Mouse (Mus musculus): ENCODE results near the gene Wdr66.

The Wdr66 gene

GRCm38 (mm10) chr5:123313851-123314380, 62.0 kb downstream of the Wdr66 start:
- no peak for DNase-seq (ENCODE audit: inconsistent ontology term)

- no peak for DNase-seq (ENCODE audit: inconsistent ontology term)
Measured at GRCm38 (mm10) chr5:123315219-123315866, 63.4 kb downstream of the Wdr66 start.

- DNase-seq (ENCODE audit: inconsistent ontology term), result no peak
Measured at GRCm38 (mm10) chr5:123317992-123318391, 66.1 kb downstream of the Wdr66 start.

- no peak for DNase-seq (ENCODE audit: inconsistent ontology term)
Measured at GRCm38 (mm10) chr5:123320136-123320535, 68.2 kb downstream of the Wdr66 start.

- DNase-seq (ENCODE audit: inconsistent ontology term), result peak; percentile 64
Measured at GRCm38 (mm10) chr5:123324242-123324641, 72.3 kb downstream of the Wdr66 start.

- DNase-seq (ENCODE audit: inconsistent ontology term), result peak; percentile 95
Measured at GRCm38 (mm10) chr5:123326006-123326750, 74.3 kb downstream of the Wdr66 start.

- DNase-seq (ENCODE audit: inconsistent ontology term), result no peak
Measured at GRCm38 (mm10) chr5:123326751-123327148, 74.8 kb downstream of the Wdr66 start.

- no peak for DNase-seq (ENCODE audit: inconsistent ontology term)
Measured at GRCm38 (mm10) chr5:123327686-123328085, 75.8 kb downstream of the Wdr66 start.

GRCm38 (mm10) chr5:123333566-123333965, 81.7 kb downstream of the Wdr66 start:
- DNase-seq (ENCODE audit: inconsistent ontology term), result no peak

GRCm38 (mm10) chr5:123336205-123336961, 84.5 kb downstream of the Wdr66 start:
- no peak for DNase-seq (ENCODE audit: inconsistent ontology term)

GRCm38 (mm10) chr5:123338463-123338862, 86.6 kb downstream of the Wdr66 start:
- DNase-seq (ENCODE audit: inconsistent ontology term), result no peak

- peak; percentile 95 for DNase-seq (ENCODE audit: inconsistent ontology term)
Measured at GRCm38 (mm10) chr5:123343707-123344627, 92.1 kb downstream of the Wdr66 start, which contains the start of gene Bcl7a. Gene Bcl7a (plus strand): TSS chr5:123343834.

GRCm38 (mm10) chr5:123344628-123344962, 92.7 kb downstream of the Wdr66 start:
- DNase-seq (ENCODE audit: inconsistent ontology term), result no peak

GRCm38 (mm10) chr5:123344963-123345852, 93.3 kb downstream of the Wdr66 start:
- peak; percentile 72 for DNase-seq (ENCODE audit: inconsistent ontology term)

GRCm38 (mm10) chr5:123345853-123346654, 94.2 kb downstream of the Wdr66 start:
- DNase-seq (ENCODE audit: inconsistent ontology term), result peak; percentile 94

GRCm38 (mm10) chr5:123346701-123347270, 94.9 kb downstream of the Wdr66 start:
- DNase-seq (ENCODE audit: inconsistent ontology term), result no peak

- DNase-seq (ENCODE audit: inconsistent ontology term), result no peak
Measured at GRCm38 (mm10) chr5:123347985-123348384, 96.1 kb downstream of the Wdr66 start.

GRCm38 (mm10) chr5:123350386-123350785, 98.5 kb downstream of the Wdr66 start:
- DNase-seq (ENCODE audit: inconsistent ontology term), result no peak

GRCm38 (mm10) chr5:123355918-123356317, 104.0 kb downstream of the Wdr66 start:
- no peak for DNase-seq (ENCODE audit: inconsistent ontology term)
